Mouse (Mus musculus) heart, postnatal 4 days (tissue): ENCODE measurements around the gene Galnt16. TPM values are rescaled to one million over a fixed set of nuclear protein-coding genes. Genes with fewer than 3 reads are reported as not detected.
A peak's percentile ranks its signal among the peaks of the same experiment; 100 is the strongest.

Experiments
- DNase-seq: peaks from one replicate; pipeline ENCODE4 v3.0.0; 2021
- total RNA-seq, 2 experiments: library from RNA; stranded (reverse); gene quantifications; 2 replicates each; pipeline ENCODE4 v1.2.3; 2021

Galnt16 gene
- total RNA-seq, 2 experiments from 2014 or later, result 15.7 to 17.8 TPM

DNA sequence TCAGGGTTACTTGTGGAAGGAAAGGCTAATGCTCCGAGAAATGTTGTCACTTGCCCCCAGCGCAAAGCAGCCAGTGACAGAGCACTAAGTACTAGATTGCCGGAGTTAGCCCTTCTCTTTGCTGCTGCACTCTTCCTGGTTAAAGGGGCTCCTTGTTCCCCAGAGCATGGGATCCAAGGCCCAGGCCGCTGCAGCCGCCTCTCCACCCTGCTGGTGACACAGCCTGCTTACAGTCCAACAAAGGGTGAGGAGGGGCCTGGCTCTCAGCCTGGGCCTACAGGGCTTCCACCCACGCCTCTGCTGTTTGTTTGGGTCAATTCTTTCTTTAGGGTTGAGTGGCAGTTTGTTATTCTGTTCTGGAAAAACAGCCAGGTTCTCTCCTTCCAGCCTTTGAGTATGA is 80.7 kb downstream of the Galnt16 start:
- peak; percentile 64 for DNase-seq

DNA sequence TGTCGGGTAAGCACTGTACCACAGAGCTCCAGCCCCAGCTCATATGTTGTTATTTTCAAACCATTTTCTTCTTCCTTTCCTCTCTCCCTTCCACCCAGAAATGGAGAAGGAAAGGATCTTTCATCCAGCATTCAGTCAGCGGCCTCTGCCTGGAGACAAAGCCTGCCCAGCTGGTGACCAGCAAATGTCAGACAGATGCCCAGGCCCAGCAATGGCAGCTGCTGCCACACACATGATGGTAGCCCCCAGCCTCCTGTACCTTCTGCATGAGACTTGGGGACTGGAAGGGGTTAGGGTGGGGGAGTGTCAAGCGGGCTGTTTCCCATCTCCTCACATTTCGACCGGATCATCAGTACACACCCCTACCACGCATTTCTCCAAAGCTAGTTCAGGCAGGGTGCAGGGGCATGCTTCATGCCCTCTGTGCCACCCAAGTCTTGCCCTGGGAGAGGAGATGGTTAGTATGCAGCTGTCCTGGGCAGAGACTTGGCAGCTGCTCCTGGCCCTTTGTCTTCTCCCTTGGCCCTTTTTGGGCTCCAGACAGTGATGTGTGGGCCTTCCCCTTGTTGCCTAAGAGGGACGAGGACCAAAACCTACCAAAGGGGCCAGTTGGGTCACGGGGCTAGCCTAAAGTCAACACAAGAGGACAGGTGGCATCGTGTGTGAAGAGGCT is 83.7 kb downstream of the Galnt16 start:
- DNase-seq, result no peak

DNA sequence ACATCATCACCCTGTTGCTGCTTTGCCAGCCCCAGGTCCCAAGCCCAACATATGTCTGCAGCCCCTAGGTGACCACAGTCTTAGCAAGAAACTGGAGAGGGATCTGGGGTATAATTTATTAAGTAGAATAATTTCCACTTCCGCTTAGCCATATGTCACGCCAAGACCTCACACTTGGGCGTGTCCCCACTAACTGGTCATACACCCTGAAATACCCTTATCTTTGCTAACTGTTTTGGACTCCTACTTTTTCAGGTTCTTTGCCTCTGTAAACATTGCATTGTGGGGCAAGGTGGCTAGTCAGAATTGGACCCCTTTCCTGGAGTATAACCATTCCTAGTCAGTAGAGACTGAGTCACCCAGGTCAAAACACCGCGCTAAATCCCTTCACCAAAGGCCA is 84.4 kb downstream of the Galnt16 start:
- no peak for DNase-seq

DNA sequence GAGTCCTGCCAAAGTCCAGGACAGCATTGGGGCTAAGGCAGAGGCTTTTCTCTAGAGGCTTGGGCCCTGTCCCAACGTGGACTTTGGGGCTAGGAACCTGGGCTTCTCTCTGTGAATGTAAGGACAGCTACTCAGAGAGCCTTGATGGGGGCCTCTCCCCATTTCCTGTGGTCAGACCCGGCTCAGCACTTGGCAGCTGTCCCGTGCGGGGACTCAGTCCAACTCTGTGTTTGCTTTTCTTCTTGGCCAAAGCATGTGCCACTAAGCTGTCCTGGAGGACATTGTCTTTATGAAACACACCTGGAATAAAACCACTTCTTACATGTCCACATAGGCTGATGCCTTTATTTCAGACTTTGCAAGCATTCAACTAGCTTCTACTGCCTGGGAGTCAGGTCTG is 85.5 kb downstream of the Galnt16 start:
- peak; percentile 80 for DNase-seq

DNA sequence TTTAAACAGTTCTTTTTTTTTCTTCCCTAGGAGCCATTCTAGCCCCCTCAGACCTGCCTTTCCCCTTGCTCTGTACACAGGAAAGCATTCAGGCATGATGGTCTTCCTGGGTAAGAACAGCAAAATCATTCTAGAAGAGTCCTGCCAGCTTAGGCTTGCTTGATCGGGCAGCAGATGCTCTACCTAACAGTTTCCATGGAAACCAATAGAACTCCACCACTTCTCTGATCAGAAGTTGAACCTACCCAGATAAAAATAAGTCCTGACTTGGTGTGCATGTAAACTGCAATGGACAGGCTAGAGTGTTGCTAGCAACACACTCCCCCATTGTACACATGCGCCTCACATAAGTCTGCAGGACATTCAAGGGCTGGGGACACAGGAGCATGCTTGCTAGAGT is 86.1 kb downstream of the Galnt16 start:
- no peak for DNase-seq

DNA sequence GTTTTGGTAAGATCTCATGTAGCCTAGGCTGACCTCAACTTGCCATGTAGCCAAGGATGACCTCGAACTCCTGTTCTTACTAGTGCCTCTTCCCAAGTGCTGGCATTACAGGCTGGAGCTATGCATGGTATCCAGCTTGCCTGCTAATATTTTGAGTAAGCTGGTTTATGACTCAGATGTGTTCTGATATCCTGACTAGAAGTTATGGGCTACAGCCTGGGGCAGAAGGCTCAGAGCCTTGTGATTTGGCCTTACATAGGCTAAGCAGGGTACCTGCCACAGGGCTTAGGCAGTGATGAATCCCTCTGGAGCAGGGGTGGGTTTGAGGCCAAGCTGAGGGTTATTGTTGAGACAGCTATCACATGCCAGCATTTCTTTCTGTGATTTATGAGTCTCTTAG is 90.5 kb downstream of the Galnt16 start:
- DNase-seq, result no peak

DNA sequence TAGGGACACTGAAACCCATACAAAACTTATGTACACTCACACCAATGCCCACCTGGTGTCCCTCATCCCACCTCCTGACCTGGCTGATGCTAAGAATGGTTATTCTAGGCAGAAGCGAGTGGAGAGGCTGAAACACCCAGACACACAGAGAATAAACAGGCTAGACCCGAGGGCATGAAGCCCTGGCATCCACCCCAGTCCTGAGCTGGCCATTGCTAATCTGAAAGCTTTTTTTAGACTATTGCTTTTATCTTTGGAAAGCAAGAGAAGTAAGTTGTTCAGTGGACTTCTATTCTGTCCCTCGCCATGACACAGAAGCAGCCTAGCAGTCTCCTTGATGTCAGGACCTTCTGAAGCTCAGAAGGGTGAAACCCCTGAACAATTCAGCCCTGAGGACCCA is 91.9 kb downstream of the Galnt16 start:
- DNase-seq, result peak; percentile 62

DNA sequence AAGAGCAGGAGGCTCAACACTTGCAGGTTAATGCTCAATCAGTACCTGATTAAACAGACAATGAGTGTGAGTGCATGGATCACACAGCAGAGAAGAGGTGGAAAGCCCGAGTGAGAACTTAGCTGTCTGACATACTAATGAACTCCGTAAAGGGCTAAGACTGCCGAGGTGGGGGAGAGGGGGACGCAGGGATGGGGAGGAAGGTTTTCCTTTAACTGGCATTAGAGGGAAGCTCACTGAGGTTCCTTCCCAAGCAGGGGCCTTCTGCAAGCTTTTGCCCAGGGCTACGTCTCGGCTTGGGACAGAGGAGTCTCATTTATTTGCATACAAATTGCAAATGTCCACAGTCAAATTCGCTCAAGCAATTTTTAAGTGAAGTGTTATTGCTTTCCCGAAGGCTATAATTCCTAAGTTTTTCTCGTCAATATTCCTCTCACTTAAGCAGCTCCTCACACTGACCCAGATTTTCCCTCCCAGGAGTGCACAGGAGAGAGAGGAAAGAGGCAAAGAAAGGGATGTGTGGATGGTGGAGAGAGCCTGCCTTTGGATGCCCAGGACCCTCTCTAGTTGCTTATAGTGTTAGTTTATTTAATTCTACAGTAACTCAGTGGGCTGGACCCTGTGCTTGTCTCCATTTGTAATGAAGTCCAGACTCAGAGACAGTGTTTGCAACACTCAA is 94.2 kb downstream of the Galnt16 start:
- DNase-seq, result no peak

DNA sequence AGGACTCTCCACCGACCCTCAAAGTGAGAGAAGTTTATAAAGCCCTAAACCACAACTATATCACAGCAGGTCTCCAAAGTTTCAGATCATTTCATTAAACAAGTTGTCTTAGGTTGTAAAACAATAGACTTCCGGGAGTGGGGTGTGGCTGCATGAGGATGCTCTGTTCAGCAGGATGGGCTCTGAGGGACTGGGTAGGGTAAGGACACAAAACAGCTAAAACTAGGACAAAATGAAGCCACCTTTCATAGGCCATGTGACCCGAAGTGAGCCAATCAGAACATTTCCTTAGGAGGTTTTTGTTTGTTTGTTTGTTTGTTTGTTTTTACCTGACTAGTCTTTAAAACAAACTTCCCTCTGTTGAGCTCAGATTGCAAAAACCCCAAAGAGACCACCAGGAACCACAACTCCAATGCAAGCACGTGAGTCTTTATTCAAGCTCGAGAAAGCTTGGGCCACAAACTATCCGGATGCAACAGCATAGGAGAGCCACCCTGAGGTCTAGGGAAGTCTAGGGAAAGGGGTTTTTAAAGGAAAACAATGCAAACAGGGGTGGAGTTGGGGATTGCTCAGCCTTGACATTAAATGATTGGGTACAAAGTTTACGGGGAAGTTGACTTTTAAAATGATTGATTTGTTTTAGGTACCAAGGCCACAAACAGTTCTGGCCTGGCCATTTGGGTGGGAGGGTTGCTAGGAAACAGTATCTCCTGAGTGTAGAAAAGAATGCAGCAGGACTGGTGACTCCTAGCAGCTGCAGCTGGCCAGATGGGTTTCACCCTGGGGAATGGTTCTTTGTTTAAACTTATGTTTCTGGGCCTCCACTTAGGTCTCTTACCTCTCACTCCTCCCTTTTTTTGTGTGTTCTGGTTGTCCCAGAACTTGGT is 97.5 kb downstream of the Galnt16 start:
- DNase-seq, result no peak

DNA sequence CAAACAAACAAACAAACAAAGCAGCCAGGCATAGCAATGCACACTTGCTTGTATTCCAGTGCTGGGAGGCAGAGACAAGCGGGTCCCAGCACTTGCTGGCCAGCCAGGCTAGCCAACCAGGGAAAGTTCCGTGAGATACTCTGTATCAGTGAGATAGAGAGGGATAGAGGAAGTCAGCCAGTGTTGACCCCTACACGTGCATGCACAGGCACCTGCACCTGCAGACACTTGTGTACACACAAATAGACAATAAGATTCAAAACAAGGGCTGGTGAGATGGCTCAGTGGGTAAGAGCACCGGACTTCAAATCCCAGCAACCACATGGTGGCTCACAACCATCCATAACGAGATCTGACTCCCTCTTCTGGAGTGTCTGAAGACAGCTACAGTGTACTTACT is 102.4 kb downstream of the Galnt16 start:
- no peak for DNase-seq

DNA sequence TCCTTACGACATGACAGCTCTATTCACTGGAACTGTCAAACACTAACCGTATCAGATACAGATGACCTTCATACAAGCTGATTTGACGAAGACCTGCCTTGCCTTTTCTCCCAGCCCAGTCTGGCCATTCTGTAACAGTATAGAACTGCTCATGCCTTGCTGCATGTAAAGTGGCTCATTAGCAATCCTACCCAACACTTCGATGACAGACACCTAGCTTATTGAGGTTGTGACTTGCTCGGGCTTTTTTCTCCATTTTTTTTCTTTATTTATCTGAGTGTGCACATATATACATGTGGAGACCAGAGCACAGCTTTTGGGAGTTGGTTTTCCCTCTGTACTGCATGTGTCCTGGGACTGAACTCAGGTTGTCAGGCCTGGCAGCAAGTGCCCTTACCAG is 113.7 kb downstream of the Galnt16 start:
- DNase-seq, result no peak

DNA sequence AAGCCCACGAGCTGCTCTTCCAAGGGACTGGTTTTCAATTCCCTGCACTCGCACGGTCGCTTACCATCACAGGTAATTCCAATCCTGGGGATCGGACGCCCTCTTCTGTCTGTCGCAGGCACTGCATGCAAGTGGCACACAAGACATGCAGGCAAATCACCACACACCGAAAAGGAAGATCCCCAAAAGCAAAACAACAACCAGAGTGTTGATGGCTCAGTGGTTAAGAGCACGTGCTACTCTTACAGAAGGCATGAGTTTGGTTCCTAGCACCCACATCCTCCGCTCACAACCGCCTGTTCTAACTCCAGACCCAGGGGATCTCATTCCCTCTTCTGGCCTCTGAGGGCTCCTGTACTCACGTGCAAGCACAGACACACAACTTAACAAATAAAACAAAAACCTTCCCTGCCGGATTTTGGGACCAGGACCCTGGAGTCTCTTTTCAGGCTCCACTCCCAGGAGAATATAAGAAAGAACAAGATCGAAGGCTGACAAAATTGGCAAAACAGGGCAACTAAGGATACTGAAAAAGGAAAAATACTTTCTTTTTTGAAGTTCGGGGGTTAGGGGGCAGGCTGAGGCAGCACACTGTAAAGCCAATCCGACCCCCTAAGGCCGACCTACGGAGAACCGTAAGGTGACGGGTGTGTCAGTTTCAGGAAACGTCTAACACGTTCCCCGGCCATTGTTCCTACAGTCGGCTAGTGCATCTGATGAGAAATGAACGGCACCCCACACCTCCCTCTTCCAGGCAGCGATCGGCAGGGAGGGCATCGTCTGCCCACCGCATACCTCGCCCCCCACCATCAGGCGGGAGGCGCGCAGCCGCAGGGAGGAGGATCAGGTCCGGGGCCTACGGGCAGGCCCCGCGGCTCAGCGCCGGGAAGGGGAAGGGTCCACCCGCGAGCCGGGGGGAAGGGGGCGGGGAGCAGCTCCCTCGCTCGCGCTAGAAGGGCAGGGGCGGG is 124.9 kb downstream of the Galnt16 start:
- DNase-seq, result peak; percentile 68

DNA sequence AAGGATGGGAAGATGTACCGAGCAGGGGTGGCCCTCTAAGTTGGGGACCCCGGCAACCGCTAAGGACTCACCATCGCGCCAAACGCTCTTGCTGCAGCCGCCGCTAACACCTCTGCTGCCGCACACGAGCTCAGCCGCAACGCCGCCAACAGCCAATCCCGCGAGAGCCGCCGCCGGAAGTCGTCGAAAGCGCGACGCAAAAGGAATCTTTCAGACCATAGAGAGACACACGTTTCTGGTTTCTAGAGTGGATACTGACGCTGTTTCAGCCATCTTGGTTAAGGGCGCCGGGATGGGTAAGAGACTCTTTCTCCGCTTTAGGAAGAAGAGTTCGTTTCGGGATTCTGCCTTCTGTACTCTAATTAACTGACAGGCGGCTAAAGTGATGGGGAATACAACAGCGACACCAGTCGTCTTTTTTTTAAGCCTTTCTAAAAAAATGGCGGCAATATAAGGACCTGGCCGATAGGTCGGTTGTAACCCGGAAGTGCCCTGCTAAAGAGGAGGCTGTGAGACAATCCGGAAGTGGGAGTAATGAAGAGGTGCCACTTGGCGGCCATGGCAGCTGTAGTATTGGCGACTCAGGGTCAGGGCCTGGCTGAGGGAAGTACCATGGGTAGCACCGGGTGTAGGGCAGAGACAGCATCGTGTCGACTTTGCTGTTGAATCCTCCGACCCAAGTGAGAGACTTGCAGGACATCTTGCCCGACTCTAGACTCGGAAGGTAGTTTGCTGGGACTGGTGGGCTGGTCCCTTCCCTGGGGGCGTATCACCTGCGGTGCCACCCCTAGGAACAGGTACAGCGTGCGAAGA is 125.8 kb downstream of the Galnt16 start, which contains the start of the genes Slc39a9 and Erh:
Gene Slc39a9 (plus strand): TSS at position 191 of the 813 bp plus-strand sequence.
Gene Erh (minus strand): TSS at position 649 of the 813 bp plus-strand sequence.
- DNase-seq, result peak; percentile 94

DNA sequence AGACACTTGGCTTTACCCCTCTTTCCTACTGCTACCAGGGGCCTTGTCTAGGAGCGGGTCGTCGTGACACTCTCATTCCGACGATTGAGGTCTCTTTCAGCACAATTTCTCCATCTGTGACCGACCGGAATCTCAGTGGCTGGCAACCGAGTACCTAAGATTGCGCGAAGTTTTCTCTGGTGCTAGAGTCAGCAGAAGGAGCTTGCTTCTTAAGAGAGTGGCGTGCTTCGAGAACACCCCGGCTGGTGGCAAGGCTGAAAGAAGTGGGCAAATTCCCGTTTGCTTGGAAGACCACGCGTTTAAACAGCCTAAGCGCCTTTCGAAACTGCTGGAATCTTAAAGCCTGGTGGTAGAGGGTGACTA is 126.4 kb downstream of the Galnt16 start:
- no peak for DNase-seq

DNA sequence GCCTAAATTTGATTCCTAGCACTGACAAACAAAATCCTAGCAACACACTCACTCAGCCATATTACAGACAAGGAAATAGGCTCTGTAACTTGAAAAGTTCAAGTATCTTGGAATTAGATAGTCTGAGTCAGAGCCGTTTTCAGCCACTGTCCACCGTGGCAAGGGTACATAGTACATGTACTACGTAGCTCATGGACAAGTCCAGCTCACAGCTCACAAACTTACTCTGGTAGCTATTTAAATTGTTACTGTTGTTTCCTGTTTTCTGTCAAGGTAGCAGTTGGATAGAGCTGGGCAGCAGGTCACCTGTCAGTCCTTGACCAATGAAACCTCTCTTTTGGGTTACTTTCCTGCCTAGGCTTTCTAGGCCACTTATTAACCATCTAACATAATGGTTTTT is 128.3 kb downstream of the Galnt16 start:
- DNase-seq, result no peak

DNA sequence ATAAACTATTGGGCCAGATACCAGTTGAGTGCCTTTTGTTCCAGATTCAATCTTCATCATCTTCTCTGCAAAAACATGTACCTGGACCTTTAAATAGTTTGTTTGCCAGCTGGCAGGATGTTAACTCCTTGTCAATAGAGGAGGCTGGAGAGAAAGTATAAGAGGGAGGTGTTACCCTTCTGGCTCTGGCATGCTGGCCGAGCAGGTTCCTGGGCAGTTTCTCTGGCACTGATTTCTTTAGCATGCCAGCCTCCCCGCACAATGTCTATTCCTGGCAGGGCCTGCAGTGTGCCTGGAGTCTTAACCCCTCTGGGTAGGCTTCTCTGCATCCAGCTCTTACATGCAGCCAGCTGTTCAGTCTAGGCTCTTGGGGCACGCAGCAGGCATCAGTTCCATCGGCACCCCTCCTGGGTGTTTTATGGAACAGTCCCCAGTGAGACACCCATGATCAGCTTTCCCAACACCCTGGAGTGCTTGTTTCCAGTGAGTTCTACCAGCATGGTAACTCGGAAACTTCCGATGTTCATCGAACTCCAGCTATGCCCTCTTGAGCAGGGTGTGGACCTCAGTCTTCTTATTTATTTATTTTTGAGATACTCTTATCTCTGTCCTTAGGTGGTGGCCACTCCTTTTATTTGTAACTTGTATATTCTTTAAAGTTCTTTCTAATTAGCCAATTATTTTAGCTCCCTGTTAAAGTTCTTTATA is 136.0 kb downstream of the Galnt16 start:
- peak; percentile 63 for DNase-seq

DNA sequence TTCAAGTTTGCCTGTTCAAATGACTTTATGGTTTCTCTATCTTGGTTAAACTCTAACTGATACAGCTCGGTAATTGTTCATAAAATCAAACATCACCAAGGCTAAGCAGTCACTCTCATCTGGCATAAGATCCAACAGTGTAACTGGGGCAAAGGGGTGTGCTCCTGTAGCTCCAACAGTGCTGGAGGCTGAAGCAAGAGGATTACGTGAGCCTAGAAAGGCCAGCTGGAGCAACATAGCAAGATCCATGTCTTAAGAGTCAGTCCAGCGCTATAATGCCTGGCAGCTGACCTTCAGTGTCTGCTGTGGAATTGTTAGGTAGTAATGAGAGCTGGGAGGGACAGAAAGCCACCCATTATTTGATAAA is 136.6 kb downstream of the Galnt16 start:
- DNase-seq, result no peak

DNA sequence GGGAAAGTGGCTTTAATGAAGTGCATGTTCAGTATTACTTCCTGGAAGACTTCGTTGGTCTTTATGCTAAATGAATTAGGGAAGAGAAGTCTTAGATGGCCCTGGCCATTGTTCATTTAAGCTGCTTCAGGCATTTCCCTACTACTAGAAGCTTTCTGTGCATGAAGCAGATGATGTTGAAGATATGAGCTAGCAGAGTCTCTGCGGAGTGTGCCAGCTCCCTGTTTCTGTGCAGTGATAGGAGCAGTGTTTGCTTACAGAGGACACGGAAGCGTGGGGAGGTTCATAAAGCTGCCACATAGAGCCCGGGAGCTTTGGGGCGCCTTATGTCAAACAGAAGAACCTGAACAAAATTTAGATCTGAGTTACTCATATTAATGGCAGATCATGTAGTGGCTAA is 140.6 kb downstream of the Galnt16 start:
- no peak for DNase-seq

DNA sequence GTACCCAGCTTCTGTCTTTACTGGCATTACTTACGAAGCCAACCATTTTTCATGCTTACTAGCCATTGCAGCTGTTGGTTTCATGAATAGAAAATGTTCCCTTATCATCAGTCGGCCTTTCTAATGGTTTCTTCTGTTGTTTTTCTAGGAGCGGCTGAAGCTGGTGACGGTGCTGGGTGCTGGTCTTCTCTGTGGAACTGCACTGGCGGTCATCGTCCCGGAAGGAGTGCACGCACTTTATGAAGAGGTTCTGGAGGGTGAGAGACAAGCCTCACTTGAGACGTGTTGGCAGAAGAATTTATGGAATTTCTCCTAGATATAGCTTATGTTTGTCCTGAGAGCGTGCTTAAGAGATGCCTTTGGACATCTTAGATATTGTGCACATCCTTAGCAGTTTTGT is 144.2 kb downstream of the Galnt16 start:
- no peak for DNase-seq

DNA sequence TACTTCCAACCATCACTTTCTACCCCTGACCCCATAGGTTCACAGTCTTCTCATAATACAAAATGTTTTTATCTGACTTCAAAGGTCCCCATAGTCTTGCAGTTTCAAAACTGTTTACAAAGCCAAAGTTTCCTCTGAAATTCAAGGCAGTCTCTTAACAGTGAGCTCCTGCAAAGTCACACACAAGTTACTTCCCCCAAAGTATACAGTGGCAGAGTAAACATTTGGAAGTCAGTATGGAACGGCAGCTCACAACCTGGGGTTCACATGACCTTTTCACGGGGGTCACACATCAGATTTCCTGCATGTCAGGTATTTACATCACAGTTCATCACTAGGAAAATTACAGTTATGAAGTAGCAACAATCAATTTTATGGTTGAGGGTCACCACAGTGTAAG is 145.9 kb downstream of the Galnt16 start:
- no peak for DNase-seq

DNA sequence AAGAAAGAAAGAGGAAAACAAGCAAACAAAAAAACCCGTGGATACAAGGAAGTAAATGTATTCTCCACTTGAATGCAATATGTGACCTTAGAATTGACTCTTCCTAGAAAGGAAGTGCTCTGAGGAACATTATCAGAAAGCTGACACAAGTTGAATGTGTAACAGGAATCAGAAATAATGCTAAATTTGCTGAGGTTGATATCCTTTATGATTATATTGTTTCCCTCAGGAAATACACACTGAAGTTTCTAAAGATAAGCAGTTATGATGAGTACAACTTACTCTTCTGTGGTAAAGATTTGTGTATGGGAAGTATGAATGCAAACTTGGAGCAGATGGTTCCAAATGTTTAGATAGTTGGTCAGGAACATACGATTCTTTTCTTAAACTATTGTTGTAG is 150.3 kb downstream of the Galnt16 start:
- DNase-seq, result no peak
